Mouse (Mus musculus) midbrain, embryonic 11.5 days (tissue): Measurements from ENCODE around the gene Sec31b. TPM values are rescaled to one million over a fixed set of nuclear protein-coding genes. Genes with fewer than 3 reads are reported as not detected.
A peak's percentile ranks its signal among the peaks of the same experiment; 100 is the strongest.

ENCODE experiments used
- ATAC-seq: fragments of 200-750 bp; cut with Nextera tagmentation; 2 replicates; pipeline ENCODE4 v1.8.0; 2017; ENCODE audit warnings: moderate TSS enrichment, moderate library complexity; ENCODE audit not compliant: low FRiP score
- DNase-seq: peaks from one replicate; pipeline ENCODE4 v3.0.0; 2015; ENCODE audit warnings: low spot score; ENCODE audit errors: missing footprints
- H3K27ac ChIP-seq: fragments of 300-500 bp; sonication (generic); 2 replicates; pipeline ENCODE4 v1.5.1; 2014; ENCODE audit warnings: low read depth, low read length
- H3K27me3 ChIP-seq: fragments of 300-500 bp; sonication (generic); 2 replicates; pipeline ENCODE4 v1.6.1; 2014; ENCODE audit warnings: mild to moderate bottlenecking, low read length, moderate library complexity, mixed read lengths; ENCODE audit not compliant: control insufficient read depth, insufficient read depth
- H3K36me3 ChIP-seq: fragments of 300-500 bp; sonication (generic); 2 replicates; pipeline ENCODE4 v1.6.1; 2014; ENCODE audit warnings: mild to moderate bottlenecking, low read length, moderate library complexity, mixed read lengths; ENCODE audit not compliant: control insufficient read depth, insufficient read depth
- H3K4me1 ChIP-seq: fragments of 300-500 bp; sonication (generic); 2 replicates; pipeline ENCODE4 v1.6.1; 2014; ENCODE audit warnings: low read length; ENCODE audit not compliant: control insufficient read depth, insufficient read depth
- H3K4me2 ChIP-seq: fragments of 300-500 bp; sonication (generic); 2 replicates; pipeline ENCODE4 v1.6.1; 2014; ENCODE audit warnings: mild to moderate bottlenecking, moderate library complexity
- H3K4me3 ChIP-seq: fragments of 300-500 bp; sonication (generic); 2 replicates; pipeline ENCODE4 v1.5.1; 2014; ENCODE audit warnings: low read depth, low read length
- H3K9ac ChIP-seq: fragments of 300-500 bp; sonication (generic); 2 replicates; pipeline ENCODE4 v1.6.1; 2014; ENCODE audit warnings: low read length
- H3K9me3 ChIP-seq: fragments of 300-500 bp; sonication (generic); 2 replicates; pipeline ENCODE4 v1.6.1; 2016; ENCODE audit warnings: low read length; ENCODE audit not compliant: control insufficient read depth
- WGBS: fragments of 180-500 bp; shearing (Covaris S2); extraction: QIAGEN DNeasy Blood & Tissue Kit; methylation state at CpG from one replicate; pipeline ENCODE4 v1.1.7; 2014; 5-methylcytosine and 5-hydroxymethylcytosine counted together
- polyA plus RNA-seq: library from polyadenylated mRNA; unstranded; fragments of >200 nt; fragmentation: Nextera tagmentation; extraction: Ambion mirVana; gene quantifications from 2 replicates; pipeline ENCODE4 v1.2.1, GENCODE M21; 2014

The Sec31b gene
- polyA plus RNA-seq, 1 experiment from 2014 or later = 0.18 TPM

DNA sequence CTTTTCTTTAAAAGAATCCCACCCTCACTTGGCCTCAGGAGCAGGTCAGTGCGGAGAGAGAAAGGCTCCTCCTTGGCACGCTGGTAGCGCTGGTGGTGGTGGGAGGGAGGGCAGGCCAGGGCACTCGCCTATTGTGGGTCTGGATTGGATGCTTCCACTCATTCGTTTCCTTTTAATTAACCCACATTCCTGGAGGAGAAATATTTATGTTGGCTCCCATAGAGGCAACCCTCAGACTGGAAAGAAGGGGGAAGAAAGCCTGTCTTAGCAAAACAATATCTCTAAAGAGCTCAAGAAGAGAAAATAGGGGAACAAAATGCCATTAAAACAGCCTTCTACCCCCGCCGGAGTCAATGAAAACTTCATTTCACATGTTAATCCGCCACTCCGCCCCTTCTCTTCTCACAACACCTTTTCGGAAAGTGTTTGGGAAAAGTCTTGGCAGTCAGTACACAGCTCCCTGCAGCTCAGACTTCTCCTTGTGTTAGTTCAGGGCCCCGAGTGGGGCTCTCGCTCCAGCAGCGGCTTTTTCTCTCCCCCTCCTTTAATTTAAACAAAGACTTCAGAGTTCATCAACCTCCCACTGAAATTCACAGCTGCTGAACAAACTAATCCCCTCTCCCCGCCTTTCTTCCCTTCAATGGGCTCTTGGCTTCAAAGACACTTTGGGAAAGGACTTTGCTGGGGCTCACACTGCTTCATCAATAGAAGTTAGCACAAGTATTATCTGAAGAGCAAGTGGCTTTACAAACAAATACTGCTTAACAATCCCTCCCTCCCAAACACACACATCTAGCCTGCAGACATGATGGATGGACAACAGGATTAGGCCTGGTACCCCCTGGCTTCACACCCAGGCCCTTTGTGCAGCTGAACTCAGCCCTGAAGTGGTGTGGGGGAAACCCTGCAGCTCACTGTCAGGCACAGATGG is 30.9 kb downstream of the Sec31b start:
- Histone ChIP-seq H3K27me3 (peaks cover 91% of the 10 kb centered on the region), H3K4me1 (peaks cover 47% of the 10 kb centered on the region), H3K9me3 (no peaks in the 10 kb centered on the region), H3K4me2 (peak overlapping the region; percentile 25; the same call in 1 of the 2 replicates), H3K4me3 (no peak overlapping the region), H3K27ac (peak overlapping the region; percentile 12), H3K9ac (no peak overlapping the region; the same call in 1 of the 2 replicates), H3K36me3 (no peaks in the 10 kb centered on the region)
- ATAC-seq (peak; percentile 87), DNase-seq (peak; percentile 94)
- WGBS = 2% methylated on average over 14 of the region's 14 CpGs

DNA sequence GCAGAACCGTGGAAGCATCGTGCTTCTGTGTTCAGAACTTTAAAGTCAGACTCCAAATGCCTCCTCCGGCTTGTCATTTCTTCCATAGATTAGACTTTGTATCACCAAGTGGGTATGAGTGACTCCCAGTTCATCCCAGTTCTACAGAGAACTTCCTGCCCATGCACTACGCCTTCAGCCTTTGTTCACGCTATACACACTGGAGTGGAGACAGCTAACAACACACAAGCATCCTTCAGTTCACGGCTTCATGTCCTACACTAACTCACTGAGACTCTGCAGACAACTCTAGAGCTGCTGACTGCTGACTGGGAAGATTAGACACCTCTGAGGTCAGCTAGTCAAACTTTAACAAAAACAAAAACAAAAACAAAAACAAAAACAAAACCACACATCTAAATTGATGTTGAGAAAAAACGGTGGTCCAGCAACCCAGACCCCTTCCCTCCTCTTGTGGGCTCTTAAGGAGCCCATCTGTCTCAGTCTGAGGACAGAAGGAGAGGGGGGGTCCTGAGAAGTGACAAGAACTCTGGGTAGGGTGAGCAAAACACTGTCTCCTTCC is 31.7 kb downstream of the Sec31b start:
- WGBS = 11% methylated on average over 7 of the region's 7 CpGs
- H3K27ac ChIP-seq = peak overlapping the region; percentile 12
- peaks cover 92% of the 10 kb centered on the region for H3K27me3 ChIP-seq
- H3K36me3 ChIP-seq = no peaks in the 10 kb centered on the region
- H3K9me3 ChIP-seq = no peaks in the 10 kb centered on the region
- no peak; the same call in 1 of the 2 replicates for ATAC-seq
- H3K4me3 ChIP-seq = no peak overlapping the region
- H3K4me1 ChIP-seq = peaks cover 47% of the 10 kb centered on the region
- no peak overlapping the region; the same call in 1 of the 2 replicates for H3K9ac ChIP-seq
- DNase-seq = peak; percentile 92
- H3K4me2 ChIP-seq = peak overlapping the region; percentile 25; the same call in 1 of the 2 replicates

DNA sequence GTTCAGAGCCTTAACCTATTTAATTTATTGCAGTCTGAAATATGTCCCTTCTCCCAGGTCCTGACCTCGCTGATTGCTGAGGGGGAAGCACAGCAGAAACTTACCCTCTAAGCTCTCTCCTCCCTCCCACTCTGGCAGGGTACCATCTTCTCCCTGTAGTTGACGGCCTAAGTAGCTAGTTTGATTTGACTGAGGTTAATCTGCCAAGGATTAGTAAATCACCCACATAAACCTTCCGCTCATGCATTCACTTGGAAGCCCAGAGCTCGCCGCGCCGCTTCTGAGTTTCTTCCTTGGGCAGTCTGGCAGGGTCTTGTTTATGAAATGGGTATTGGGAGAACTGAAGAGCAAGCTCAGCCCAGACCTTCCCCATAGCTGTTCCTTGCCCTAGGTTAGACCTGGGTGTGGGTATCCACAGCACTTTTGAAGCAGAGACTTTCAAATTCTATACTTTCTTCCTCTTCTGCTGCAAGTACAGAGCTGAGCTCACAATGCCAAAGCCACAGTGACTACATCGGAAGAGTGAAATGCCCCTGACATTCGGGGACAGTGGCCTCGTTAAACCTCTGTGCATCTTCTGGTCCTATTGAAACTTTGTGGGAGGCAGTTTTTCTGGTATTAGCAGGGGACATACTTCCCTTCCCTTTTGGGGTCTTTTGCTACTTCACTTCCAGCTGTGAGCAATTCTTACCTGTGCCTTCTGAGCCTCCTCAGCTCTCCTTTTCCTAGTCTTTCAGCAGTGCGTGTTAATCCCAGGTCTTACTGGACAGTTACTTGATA is 32.4 kb downstream of the Sec31b start:
- no peak overlapping the region for H3K4me3 ChIP-seq
- no peaks in the 10 kb centered on the region for H3K36me3 ChIP-seq
- H3K4me2 ChIP-seq = peak overlapping the region; percentile 0; the same call in 1 of the 2 replicates
- WGBS = 5% methylated on average over 11 of the region's 11 CpGs
- H3K4me1 ChIP-seq = peaks cover 47% of the 10 kb centered on the region
- ATAC-seq (no peak), DNase-seq (peak; percentile 94)
- peaks cover 92% of the 10 kb centered on the region for H3K27me3 ChIP-seq
- H3K9me3 ChIP-seq = no peaks in the 10 kb centered on the region
- peak overlapping the region; percentile 12 for H3K27ac ChIP-seq
- H3K9ac ChIP-seq = no peak overlapping the region

DNA sequence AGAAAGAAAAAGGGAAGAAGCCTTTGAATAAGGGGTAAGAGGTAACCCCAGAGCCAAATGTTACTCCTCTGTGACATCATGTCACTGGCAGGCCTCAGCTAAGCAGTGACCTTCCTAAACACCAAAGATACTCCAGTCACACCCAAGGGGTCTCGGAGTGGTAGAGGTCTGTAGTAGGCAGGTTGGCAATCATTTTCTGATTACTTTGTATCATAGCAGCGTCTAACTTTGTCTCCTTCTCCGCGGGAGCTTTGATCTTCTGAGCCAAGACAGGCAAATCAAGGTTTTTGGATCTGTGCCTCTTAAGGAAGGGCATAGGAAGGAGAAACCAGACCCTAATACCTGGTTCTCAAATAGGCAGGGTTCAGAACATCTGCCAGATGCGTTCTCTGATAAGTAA is 33.1 kb downstream of the Sec31b start:
- no peak for ATAC-seq
- Histone ChIP-seq H3K36me3 (no peaks in the 10 kb centered on the region), H3K27me3 (peaks cover 92% of the 10 kb centered on the region), H3K4me3 (0 out of 2 replicates have a peak overlapping the region, but pooled peaks have one; percentile 3), H3K9ac (no peak overlapping the region), H3K27ac (no peak overlapping the region), H3K4me1 (peaks cover 47% of the 10 kb centered on the region), H3K9me3 (no peaks in the 10 kb centered on the region), H3K4me2 (no peak overlapping the region)
- peak; percentile 88 for DNase-seq
- 13% methylated on average over 5 of the region's 5 CpGs for WGBS

DNA sequence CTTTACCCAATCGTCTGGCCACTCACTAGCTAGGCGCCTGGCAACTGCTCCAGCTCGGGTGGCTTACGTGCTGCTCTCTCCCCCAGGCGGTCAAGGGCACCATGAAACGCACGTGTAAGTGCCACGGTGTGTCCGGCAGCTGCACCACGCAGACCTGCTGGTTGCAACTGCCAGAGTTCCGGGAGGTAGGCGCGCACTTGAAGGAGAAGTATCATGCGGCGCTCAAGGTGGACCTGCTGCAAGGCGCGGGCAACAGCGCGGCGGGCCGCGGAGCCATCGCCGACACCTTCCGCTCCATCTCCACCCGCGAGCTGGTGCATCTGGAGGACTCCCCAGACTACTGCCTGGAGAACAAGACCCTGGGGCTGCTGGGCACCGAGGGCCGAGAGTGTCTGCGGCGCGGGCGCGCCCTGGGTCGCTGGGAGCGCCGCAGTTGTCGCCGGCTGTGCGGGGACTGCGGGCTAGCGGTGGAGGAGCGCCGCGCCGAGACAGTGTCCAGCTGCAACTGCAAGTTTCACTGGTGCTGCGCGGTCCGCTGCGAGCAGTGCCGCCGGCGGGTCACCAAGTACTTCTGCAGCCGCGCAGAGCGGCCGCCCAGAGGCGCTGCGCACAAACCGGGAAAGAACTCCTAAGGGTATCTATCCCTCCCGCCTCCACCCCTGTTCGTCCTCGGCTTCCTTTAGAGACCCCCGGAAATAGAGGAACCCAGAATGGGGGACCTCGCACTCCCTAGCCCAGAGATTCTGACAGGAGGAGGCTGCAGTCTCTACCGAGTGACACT is 34.0 kb downstream of the Sec31b start:
- H3K27me3 ChIP-seq = peaks cover 92% of the 10 kb centered on the region
- DNase-seq (peak; percentile 95), ATAC-seq (no peak)
- no peaks in the 10 kb centered on the region for H3K9me3 ChIP-seq
- no peak overlapping the region for H3K27ac ChIP-seq
- peak overlapping the region; percentile 48 for H3K4me2 ChIP-seq
- peak overlapping the region; percentile 54 for H3K9ac ChIP-seq
- no peaks in the 10 kb centered on the region for H3K36me3 ChIP-seq
- peaks cover 43% of the 10 kb centered on the region for H3K4me1 ChIP-seq
- peak overlapping the region; percentile 37 for H3K4me3 ChIP-seq
- 1% methylated on average over 66 of the region's 66 CpGs for WGBS

DNA sequence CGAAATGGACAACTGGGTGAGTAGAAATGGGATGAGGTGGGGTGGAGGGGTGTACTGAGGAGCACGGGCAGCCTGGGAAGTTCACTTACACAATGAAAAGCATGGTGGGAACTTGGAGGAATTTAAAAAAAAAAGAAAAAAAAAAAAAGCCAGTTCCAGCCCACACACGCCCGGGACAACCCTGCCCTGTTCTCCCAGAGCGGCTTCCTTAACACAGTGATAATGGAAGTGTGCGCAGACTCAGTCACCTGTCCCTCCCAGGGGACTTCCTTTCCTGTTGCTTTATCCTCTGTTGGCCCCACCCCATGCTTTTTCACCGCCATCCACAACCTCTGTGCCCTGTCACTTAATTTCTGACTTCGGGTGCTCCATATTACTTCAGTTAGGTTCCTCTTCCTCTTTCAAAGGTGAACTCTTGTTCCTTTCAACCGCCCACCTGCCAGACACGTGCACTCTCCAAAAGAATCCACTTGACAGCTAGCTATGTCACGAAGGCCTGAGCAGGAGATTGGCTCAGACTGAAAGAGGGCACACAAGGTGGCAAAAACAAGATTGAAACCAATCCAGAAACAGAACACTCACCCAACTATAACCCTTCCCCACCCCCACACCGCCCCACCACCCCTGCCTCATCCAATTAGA is 35.0 kb downstream of the Sec31b start:
- H3K4me3 ChIP-seq = peak overlapping the region; percentile 37; the same call in 1 of the 2 replicates
- H3K36me3 ChIP-seq = no peaks in the 10 kb centered on the region
- no peak for ATAC-seq
- H3K4me2 ChIP-seq = peak overlapping the region; percentile 48; the same call in 1 of the 2 replicates
- 10% methylated on average over 12 of the region's 12 CpGs for WGBS
- DNase-seq = peak; percentile 90
- no peak overlapping the region for H3K27ac ChIP-seq
- H3K4me1 ChIP-seq = peaks cover 38% of the 10 kb centered on the region
- peaks cover 92% of the 10 kb centered on the region for H3K27me3 ChIP-seq
- no peak overlapping the region for H3K9ac ChIP-seq
- H3K9me3 ChIP-seq = no peaks in the 10 kb centered on the region

DNA sequence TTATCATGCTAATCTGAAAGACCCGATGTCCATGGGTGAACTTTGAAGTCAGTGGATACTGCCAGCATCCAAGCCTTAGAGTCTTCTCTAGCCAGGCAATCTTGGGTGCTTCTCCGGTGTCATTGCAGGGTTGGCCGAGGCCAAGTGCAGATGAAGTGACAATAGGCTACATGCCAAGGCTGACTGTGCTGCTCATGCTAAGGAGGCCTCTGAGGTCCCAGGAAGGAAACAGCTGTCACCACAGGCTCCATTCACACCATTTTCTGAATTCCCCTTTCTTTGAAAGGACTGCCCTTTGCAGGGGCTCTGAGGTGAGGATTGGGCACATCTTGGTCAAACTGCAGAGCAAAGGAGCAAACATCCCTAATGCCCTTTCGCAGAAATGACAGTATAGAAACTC is 42.9 kb downstream of the Sec31b start:
- no peaks in the 10 kb centered on the region for H3K36me3 ChIP-seq
- no peaks in the 10 kb centered on the region for H3K4me1 ChIP-seq
- H3K27me3 ChIP-seq = peaks cover 94% of the 10 kb centered on the region
- H3K4me2 ChIP-seq = no peak overlapping the region
- WGBS = 85% methylated on average over 4 of the region's 4 CpGs
- DNase-seq (peak; percentile 47), ATAC-seq (no peak)
- H3K27ac ChIP-seq = no peak overlapping the region
- no peak overlapping the region for H3K9ac ChIP-seq
- no peak overlapping the region for H3K4me3 ChIP-seq
- no peaks in the 10 kb centered on the region for H3K9me3 ChIP-seq

DNA sequence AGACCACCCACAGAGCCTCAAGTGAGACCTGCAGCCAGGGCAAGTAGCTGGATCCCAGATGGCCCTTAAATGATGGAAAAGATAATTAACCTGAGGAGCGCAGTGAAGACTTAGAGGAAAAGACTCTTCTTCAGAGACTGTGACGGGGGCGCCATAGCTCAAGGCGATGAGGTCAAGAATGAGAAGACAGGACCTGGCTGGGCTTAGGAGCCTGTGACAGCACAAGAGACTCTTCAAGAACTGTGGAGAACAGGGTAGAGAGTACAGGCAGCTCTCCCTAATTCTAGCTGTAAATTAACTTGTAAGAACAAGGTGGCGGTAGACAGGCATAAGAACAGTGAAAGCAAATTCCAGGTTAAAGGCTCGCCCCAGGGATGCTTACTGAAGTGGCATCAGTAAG is 43.7 kb downstream of the Sec31b start:
- Histone ChIP-seq H3K4me3 (no peak overlapping the region), H3K27me3 (peaks cover 93% of the 10 kb centered on the region), H3K9ac (no peak overlapping the region), H3K36me3 (no peaks in the 10 kb centered on the region), H3K4me2 (no peak overlapping the region), H3K4me1 (no peaks in the 10 kb centered on the region), H3K9me3 (no peaks in the 10 kb centered on the region), H3K27ac (no peak overlapping the region)
- DNase-seq (peak; percentile 54), ATAC-seq (no peak)
- WGBS = 85% methylated on average over 6 of the region's 6 CpGs
